Mouse (Mus musculus) spleen, embryonic (tissue): ENCODE data around the gene Dll3.
"Not testable (repeated sequence)": the region's sequence is repeated elsewhere in the genome, so short reads cannot be mapped to it uniquely, and the experiment has no call there.

ENCODE experiments used
- CTCF ChIA-PET: fragments of 350-600 bp; sonication (Branson Sonifier 250); formaldehyde crosslinking; loops from one replicate; lab custom pipeline; 2022; lab: Charles Lee

Dll3 gene

GRCm38 (mm10) chr7:28255476-28255875 lies 46.6 kb downstream of the Dll3 start:
- CTCF ChIA-PET = no interaction called here

DNA sequence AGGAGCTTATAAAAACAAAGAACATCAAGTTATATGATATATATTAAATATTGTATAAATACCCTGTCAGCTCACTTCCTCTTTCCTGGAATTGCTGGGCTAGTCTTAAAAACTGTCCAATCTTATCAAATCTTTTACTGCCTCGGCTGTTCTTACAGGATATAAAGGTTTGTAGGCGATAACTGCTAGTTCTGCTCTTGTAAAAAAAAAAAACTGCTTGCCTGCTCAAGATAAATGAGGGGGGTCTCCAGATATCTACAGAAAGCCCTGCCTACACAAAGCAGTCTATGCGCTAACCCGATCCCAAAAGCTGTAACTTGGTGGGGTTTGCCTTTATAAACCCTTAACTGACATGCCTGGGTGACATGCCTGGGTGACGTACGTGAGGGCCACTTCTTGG lies 47.4 kb downstream of the Dll3 start:
- CTCF ChIA-PET = no interaction called here

DNA sequence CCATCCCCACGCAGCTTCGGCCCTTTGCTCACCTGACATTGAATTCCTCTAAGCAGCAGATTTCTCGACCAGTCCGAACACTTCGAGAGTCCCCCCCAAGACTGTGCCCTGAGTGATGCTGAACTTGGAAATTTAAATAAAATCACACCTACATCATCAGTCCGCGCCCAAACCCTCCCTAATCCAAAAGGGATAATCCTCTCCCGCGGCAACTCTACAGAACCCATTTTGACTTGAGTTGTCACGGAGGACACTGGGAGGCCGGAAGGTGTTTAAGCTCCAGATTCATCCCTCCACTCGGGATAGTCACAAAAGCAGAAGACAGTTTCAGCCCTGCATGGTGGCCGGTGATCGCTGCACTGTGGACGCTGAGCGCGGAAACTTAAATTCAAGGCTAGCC lies 50.1 kb downstream of the Dll3 start:
- CTCF ChIA-PET = no interaction called here

- CTCF ChIA-PET = no interaction called here
Measured at GRCm38 (mm10) chr7:28248957-28249356, 53.1 kb downstream of the Dll3 start.

- CTCF ChIA-PET = not testable (repeated sequence)
Measured at GRCm38 (mm10) chr7:28243943-28244342, 58.1 kb downstream of the Dll3 start.
